Mouse (Mus musculus): ENCODE measurements around the gene Ccdc60.

DNA sequence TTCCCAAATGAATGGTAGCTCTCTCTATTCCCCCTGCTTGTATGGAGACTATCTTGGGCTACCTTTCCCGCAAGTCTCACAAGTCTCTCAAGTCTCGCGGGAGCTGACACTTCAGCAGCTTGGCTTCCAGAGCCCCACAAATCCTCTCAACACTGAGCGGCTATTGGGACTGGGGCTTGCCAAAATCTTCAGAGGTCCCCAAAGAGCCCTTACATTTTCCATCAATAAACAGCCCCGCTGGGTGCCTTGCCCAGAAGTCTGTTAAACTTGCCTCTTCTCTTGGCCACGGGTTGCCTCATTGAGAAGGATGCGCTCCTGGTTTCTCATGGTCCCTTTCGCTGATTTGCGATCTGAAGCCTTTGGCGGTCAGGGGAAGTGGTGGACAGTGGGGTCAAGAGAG lies 180.1 kb downstream of the Ccdc60 start:
- TF ChIP-seq CTCF (IDR thresholded peaks at IDR 0.05; ENCODE audit: control insufficient read depth, insufficient read depth, insufficient read length) (no peak), MYOD1 (IDR thresholded peaks at IDR 0.05; ENCODE audit: control insufficient read depth, insufficient read length, low read depth) (no peak), MAX (IDR thresholded peaks at IDR 0.05) (no peak), USF1 (IDR thresholded peaks at IDR 0.05; ENCODE audit: low read depth) (no peak)

All from C2C12 (cell line).